Mouse (Mus musculus): ENCODE measurements around the gene Sf3a2. TPM values are rescaled to one million over a fixed set of nuclear protein-coding genes. Genes with fewer than 3 reads are reported as not detected.

Sf3a2 gene
- polyA plus RNA-seq, 1 experiment from 2014 or later = 51.3 TPM

DNA sequence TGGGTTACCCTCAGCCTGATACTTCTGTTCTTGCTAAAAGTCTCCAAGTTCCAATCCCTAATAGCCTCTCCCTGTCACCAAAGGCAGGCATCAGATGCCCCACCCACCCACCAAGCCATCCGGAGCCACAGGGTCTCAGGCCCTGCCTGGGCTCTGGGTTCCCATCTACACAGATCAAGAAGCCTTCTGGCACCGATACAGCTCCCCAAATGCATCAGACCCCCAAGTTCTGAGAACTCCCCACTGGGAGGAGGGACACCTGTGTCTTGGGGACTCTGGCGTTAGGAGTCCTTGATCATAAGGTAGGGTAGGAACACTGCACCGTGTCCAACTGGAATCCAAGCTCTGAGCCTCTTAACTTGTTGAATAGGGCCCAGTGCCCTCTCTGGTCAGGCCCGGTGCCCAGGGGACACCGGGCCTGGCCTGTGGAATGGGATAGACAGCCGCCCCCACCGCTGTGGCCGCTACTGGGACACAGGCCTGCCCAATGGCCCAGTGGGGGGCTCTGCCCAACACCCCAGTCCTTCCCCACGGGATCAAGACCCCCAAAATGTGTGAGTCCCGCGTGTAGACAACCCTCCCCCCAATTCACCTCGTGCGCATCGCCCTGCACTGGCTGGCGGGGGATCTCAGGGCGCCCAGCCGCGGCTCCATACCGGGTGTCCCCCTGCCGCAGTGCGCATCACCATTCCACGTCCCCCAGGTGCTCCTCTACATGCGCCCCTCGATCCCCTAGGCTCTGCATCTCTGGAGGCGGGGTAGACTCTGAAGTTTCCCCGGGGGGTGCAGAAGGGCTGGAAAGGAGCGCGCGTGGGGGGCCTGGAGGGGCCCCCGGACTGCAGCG is 45.3 kb downstream of the Sf3a2 start:
- Histone ChIP-seq H3K27ac (ENCODE audit: low read length) (no peak overlapping the region), H3K4me3 (replicated peaks; ENCODE audit: low read length) (peak overlapping the region; percentile 43), H3K4me2 (ENCODE audit: low read depth, low read length) (peak overlapping the region; percentile 67), H3K9me3 (replicated peaks; ENCODE audit: control insufficient read depth, low read length) (no peaks in the 10 kb centered on the region), H3K27me3 (ENCODE audit: control insufficient read depth, insufficient read depth, low read length) (peaks cover 34% of the 10 kb centered on the region), H3K9ac (ENCODE audit: low read length) (peak overlapping the region; percentile 64), H3K36me3 (ENCODE audit: control insufficient read depth, insufficient read depth, low read length) (no peaks in the 10 kb centered on the region), H3K4me1 (ENCODE audit: control insufficient read depth, insufficient read depth, low read length) (peaks cover 4% of the 10 kb centered on the region; the same call in 1 of the 2 replicates)
- no peak for ATAC-seq (ENCODE audit: insufficient read depth, low FRiP score)
- 11% methylated on average over 32 of the region's 32 CpGs for WGBS

DNA sequence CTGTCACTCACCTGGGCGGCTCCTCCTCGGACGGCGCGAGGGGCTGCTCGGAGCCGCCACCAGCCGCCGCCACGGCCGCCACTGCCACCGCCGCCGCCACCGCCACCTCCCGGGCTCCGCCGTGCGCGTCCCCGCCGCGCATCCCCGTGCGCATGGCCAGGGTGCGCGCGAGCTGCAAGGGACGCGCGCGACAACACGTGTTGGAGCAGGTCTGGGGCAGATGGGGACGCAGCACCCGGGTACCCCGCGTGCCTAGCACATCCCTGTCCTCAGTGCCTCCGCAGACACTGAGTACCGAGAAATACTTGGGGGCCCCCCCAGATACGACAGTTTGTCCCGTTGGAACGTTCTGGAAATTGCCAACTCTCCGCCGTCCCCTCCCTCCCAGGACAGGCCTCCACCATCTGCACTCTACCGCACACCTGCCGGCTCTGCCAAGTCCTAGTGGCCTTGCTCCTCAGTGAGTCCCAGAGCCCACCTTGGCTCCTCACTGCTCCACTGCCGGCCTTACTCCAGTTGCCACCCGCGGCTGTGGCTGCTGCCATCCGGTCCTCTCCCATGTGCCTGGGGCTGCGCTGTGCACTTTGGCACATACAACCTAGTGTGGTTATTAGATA is 46.0 kb downstream of the Sf3a2 start, which contains the start of gene Lingo3:
Lingo3 (minus strand) TSS at position 109 of the 617 bp plus-strand sequence.
- H3K4me3 ChIP-seq (replicated peaks; ENCODE audit: low read length) = peak within 1 kb of the TSS; percentile 43
- H3K27me3 ChIP-seq (ENCODE audit: control insufficient read depth, insufficient read depth, low read length) = peaks cover 34% of the 10 kb centered on the region
- H3K4me1 ChIP-seq (ENCODE audit: control insufficient read depth, insufficient read depth, low read length) = peaks cover 4% of the 10 kb centered on the region; the same call in 1 of the 2 replicates
- no peak for ATAC-seq (ENCODE audit: insufficient read depth, low FRiP score)
- 3% methylated on average over 46 of the region's 51 CpGs for WGBS
- H3K4me2 ChIP-seq (ENCODE audit: low read depth, low read length) = peak within 1 kb of the TSS; percentile 67
- no peak within 1 kb of the TSS for H3K27ac ChIP-seq (ENCODE audit: low read length)
- no peaks in the 10 kb centered on the region for H3K36me3 ChIP-seq (ENCODE audit: control insufficient read depth, insufficient read depth, low read length)
- peak within 1 kb of the TSS; percentile 64 for H3K9ac ChIP-seq (ENCODE audit: low read length)
- H3K9me3 ChIP-seq (replicated peaks; ENCODE audit: control insufficient read depth, low read length) = no peaks in the 10 kb centered on the region

DNA sequence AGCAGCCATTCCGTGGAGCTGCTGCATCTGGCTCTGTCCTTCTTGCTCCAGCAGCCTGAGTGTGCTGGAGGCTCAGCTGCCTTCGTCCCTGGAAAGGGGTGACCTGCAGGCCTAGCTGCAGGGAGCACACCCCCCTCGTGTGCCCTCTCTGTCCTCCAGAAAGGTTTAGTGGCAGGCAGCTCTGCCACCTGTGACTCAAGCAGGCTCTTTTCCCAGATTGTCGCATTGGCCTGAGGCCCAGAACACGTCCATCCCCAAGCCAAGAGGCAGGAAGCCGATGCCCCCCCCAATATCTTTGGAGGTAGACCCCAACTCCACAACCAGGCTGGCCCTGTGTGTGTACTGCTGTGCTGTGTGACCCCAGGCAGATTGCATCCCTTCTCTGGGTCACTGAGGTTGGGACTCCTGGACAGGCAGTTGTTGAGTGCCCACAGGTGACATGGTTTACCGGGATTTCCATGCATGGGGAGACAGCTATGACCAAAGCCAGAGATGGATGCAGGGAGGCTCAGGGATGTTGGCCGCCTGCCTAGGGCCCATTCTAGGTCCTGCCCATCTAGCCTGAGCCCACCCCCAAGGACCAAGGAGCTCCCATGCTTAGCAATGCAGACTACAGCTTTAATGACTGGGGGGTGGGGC is 47.2 kb downstream of the Sf3a2 start:
- no peak for ATAC-seq (ENCODE audit: insufficient read depth, low FRiP score)
- H3K4me2 ChIP-seq (ENCODE audit: low read depth, low read length) = no peak overlapping the region
- H3K4me3 ChIP-seq (replicated peaks; ENCODE audit: low read length) = no peak overlapping the region
- H3K27me3 ChIP-seq (ENCODE audit: control insufficient read depth, insufficient read depth, low read length) = peaks cover 34% of the 10 kb centered on the region
- no peaks in the 10 kb centered on the region for H3K9me3 ChIP-seq (replicated peaks; ENCODE audit: control insufficient read depth, low read length)
- H3K27ac ChIP-seq (ENCODE audit: low read length) = no peak overlapping the region
- H3K9ac ChIP-seq (ENCODE audit: low read length) = no peak overlapping the region; the same call in 1 of the 2 replicates
- 64% methylated on average over 8 of the region's 8 CpGs for WGBS
- no peaks in the 10 kb centered on the region for H3K36me3 ChIP-seq (ENCODE audit: control insufficient read depth, insufficient read depth, low read length)
- H3K4me1 ChIP-seq (ENCODE audit: control insufficient read depth, insufficient read depth, low read length) = peaks cover 4% of the 10 kb centered on the region; the same call in 1 of the 2 replicates

DNA sequence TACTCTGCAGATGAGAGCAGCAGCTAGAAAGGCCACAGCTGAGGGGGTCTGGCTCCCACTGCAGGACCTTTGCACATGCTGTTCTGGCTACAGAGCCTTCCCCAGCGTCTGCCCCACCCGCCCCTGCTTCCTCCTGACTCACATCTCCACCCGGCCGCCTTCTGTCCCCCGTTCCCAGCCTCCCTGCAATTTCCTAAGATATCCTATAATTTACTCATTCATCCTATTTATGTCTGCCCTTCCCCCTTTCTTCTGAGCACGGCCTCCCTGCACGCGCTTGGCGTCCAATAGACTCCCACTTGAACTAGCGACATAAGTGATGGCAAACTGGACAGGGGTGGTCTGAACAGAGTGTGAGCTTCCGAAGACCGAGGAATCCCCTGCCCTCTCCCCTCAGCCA is 47.7 kb downstream of the Sf3a2 start:
- Histone ChIP-seq H3K9me3 (replicated peaks; ENCODE audit: control insufficient read depth, low read length) (no peaks in the 10 kb centered on the region), H3K9ac (ENCODE audit: low read length) (no peak overlapping the region), H3K36me3 (ENCODE audit: control insufficient read depth, insufficient read depth, low read length) (no peaks in the 10 kb centered on the region), H3K27me3 (ENCODE audit: control insufficient read depth, insufficient read depth, low read length) (peaks cover 34% of the 10 kb centered on the region), H3K27ac (ENCODE audit: low read length) (no peak overlapping the region), H3K4me3 (replicated peaks; ENCODE audit: low read length) (no peak overlapping the region), H3K4me2 (ENCODE audit: low read depth, low read length) (no peak overlapping the region), H3K4me1 (ENCODE audit: control insufficient read depth, insufficient read depth, low read length) (peaks cover 4% of the 10 kb centered on the region; the same call in 1 of the 2 replicates)
- ATAC-seq (ENCODE audit: insufficient read depth, low FRiP score) = no peak
- WGBS = 70% methylated on average over 12 of the region's 12 CpGs

DNA sequence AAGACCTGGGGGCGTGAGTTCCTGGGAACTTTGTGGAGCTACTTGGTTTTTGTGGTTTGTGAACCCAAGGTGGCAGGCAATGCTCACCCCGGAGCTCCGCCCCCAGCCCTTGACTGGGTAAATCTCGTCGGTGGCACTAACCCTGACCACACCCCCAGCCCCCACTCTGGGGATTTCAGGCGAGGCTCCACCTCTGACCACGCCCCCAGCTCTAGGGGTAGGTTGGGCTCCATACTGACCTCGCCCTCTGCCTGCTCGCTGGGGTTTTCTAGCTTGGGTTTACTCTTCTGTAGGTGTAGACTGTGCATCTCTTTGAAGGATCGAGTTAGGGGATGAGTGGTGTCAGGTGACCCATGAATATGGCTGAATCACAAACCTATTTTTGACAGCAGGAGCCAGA is 50.6 kb downstream of the Sf3a2 start:
- peaks cover 15% of the 10 kb centered on the region for H3K27me3 ChIP-seq (ENCODE audit: control insufficient read depth, insufficient read depth, low read length)
- H3K4me3 ChIP-seq (replicated peaks; ENCODE audit: low read length) = no peak overlapping the region
- H3K27ac ChIP-seq (ENCODE audit: low read length) = no peak overlapping the region
- no peaks in the 10 kb centered on the region for H3K9me3 ChIP-seq (replicated peaks; ENCODE audit: control insufficient read depth, low read length)
- WGBS = 7% methylated on average over 10 of the region's 10 CpGs
- no peak overlapping the region for H3K9ac ChIP-seq (ENCODE audit: low read length)
- peaks cover 4% of the 10 kb centered on the region; the same call in 1 of the 2 replicates for H3K4me1 ChIP-seq (ENCODE audit: control insufficient read depth, insufficient read depth, low read length)
- no peak overlapping the region for H3K4me2 ChIP-seq (ENCODE audit: low read depth, low read length)
- ATAC-seq (ENCODE audit: insufficient read depth, low FRiP score) = peak; percentile 48
- H3K36me3 ChIP-seq (ENCODE audit: control insufficient read depth, insufficient read depth, low read length) = peaks cover 5% of the 10 kb centered on the region; the same call in 1 of the 2 replicates

MicroRNAs within 50 kb of the gene (microRNA counts, 519-probe panel; counts per million panel counts)
- microRNA mmu-miR-1982 = not detected

Small RNA genes within 50 kb of the gene (microRNA-seq; reads per million reads assigned to microRNA genes)
- gene Mir1982 = 1.3 reads per million

Other genes starting within 250 kb of the Sf3a2 start
- 16.7 TPM in 2 replicates for gene Rexo1, start 236.6 kb upstream of the Sf3a2 start, polyA plus RNA-seq (2015; fragmentation: Nextera tagmentation; extraction: Ambion mirVana)
- 8.4 and 8.7 TPM in 2 replicates for gene Klf16, start 220.9 kb upstream of the Sf3a2 start, polyA plus RNA-seq (2015; fragmentation: Nextera tagmentation; extraction: Ambion mirVana)
- gene Abhd17a, start 207.9 kb upstream of the Sf3a2 start, polyA plus RNA-seq (2015; fragmentation: Nextera tagmentation; extraction: Ambion mirVana) = 42.9 and 44.3 TPM in 2 replicates
- 92.1 and 99.9 TPM in 2 replicates for gene Scamp4, start 195.3 kb upstream of the Sf3a2 start, polyA plus RNA-seq (2015; fragmentation: Nextera tagmentation; extraction: Ambion mirVana)
- 5.6 and 6.7 TPM in 2 replicates for gene Adat3, start 195.3 kb upstream of the Sf3a2 start, polyA plus RNA-seq (2015; fragmentation: Nextera tagmentation; extraction: Ambion mirVana)
- 3.7 and 4.8 TPM in 2 replicates for gene Gm49322, start 192.2 kb upstream of the Sf3a2 start, polyA plus RNA-seq (2015; fragmentation: Nextera tagmentation; extraction: Ambion mirVana)
- gene Csnk1g2, start 175.4 kb upstream of the Sf3a2 start, polyA plus RNA-seq (2015; fragmentation: Nextera tagmentation; extraction: Ambion mirVana) = 18.1 TPM in 2 replicates
- gene Btbd2, start 141.1 kb upstream of the Sf3a2 start, polyA plus RNA-seq (2015; fragmentation: Nextera tagmentation; extraction: Ambion mirVana) = 11.5 and 12.7 TPM in 2 replicates
- 42.8 and 45.1 TPM in 2 replicates for gene Mknk2, start 120.1 kb upstream of the Sf3a2 start, polyA plus RNA-seq (2015; fragmentation: Nextera tagmentation; extraction: Ambion mirVana)
- gene Mob3a, start 96.2 kb upstream of the Sf3a2 start, polyA plus RNA-seq (2015; fragmentation: Nextera tagmentation; extraction: Ambion mirVana) = 51.6 and 57.5 TPM in 2 replicates
- 25.5 and 28.7 TPM in 2 replicates for gene Izumo4, start 96.0 kb upstream of the Sf3a2 start, polyA plus RNA-seq (2015; fragmentation: Nextera tagmentation; extraction: Ambion mirVana)
- gene Ap3d1, start 55.9 kb upstream of the Sf3a2 start, polyA plus RNA-seq (2015; fragmentation: Nextera tagmentation; extraction: Ambion mirVana) = 62.5 and 66.3 TPM in 2 replicates
- gene Dot1l, start 43.0 kb upstream of the Sf3a2 start, polyA plus RNA-seq (2015; fragmentation: Nextera tagmentation; extraction: Ambion mirVana) = 11.8 and 13.9 TPM in 2 replicates
- gene Plekhj1, start 428 bp downstream of the Sf3a2 start, polyA plus RNA-seq (2015; fragmentation: Nextera tagmentation; extraction: Ambion mirVana) = 102 and 114 TPM in 2 replicates
- gene Amh, start 7.0 kb downstream of the Sf3a2 start, polyA plus RNA-seq (2015; fragmentation: Nextera tagmentation; extraction: Ambion mirVana) = not detected in 2 replicates
- gene Jsrp1, start 15.3 kb downstream of the Sf3a2 start, polyA plus RNA-seq (2015; fragmentation: Nextera tagmentation; extraction: Ambion mirVana) = 0.65 and 8.4 TPM in 2 replicates
- 1,560 and 1,582 TPM in 2 replicates for gene Oaz1, start 28.5 kb downstream of the Sf3a2 start, polyA plus RNA-seq (2015; fragmentation: Nextera tagmentation; extraction: Ambion mirVana)
- gene Lingo3, start 45.8 kb downstream of the Sf3a2 start, polyA plus RNA-seq (2015; fragmentation: Nextera tagmentation; extraction: Ambion mirVana) = 0.05 and 0.12 TPM in 2 replicates
- 192 and 210 TPM in 2 replicates for gene Lsm7, start 57.0 kb downstream of the Sf3a2 start, polyA plus RNA-seq (2015; fragmentation: Nextera tagmentation; extraction: Ambion mirVana)
- 40.0 and 42.7 TPM in 2 replicates for gene Sppl2b, start 57.1 kb downstream of the Sf3a2 start, polyA plus RNA-seq (2015; fragmentation: Nextera tagmentation; extraction: Ambion mirVana)
- 0.06 TPM in 1 of 2 replicates, not detected in the other for gene Tmprss9, start 73.7 kb downstream of the Sf3a2 start, polyA plus RNA-seq (2015; fragmentation: Nextera tagmentation; extraction: Ambion mirVana)
- 288 and 309 TPM in 2 replicates for gene Timm13, start 102.8 kb downstream of the Sf3a2 start, polyA plus RNA-seq (2015; fragmentation: Nextera tagmentation; extraction: Ambion mirVana)
- 43.4 and 43.9 TPM in 2 replicates for gene Lmnb2, start 120.0 kb downstream of the Sf3a2 start, polyA plus RNA-seq (2015; fragmentation: Nextera tagmentation; extraction: Ambion mirVana)
- gene Gadd45b, start 131.9 kb downstream of the Sf3a2 start, polyA plus RNA-seq (2015; fragmentation: Nextera tagmentation; extraction: Ambion mirVana) = 34.8 and 40.9 TPM in 2 replicates
- 5.2 and 6.1 TPM in 2 replicates for gene Gng7, start 216.7 kb downstream of the Sf3a2 start, polyA plus RNA-seq (2015; fragmentation: Nextera tagmentation; extraction: Ambion mirVana)
- 0.49 and 0.57 TPM in 2 replicates for gene Diras1, start 227.5 kb downstream of the Sf3a2 start, polyA plus RNA-seq (2015; fragmentation: Nextera tagmentation; extraction: Ambion mirVana)
- gene Slc39a3, start 239.2 kb downstream of the Sf3a2 start, polyA plus RNA-seq (2015; fragmentation: Nextera tagmentation; extraction: Ambion mirVana) = 18.2 and 20.9 TPM in 2 replicates